Mouse (Mus musculus): ENCODE measurements at regions not wholly inside any gene's neighbourhood (a gene's known extent, or its start where the extent isn't known, plus 50 kb on each side); places are given as distances from the start of the nearest gene placed in this dataset.
A peak's percentile ranks its signal among the peaks of the same experiment; 100 is the strongest.

GRCm38 (mm10) chr17:88116321-88116720, 51.2 kb upstream of the Fbxo11 start:
- Histone ChIP-seq H3K27ac (no peak overlapping the region), H3K4me3 (no peak overlapping the region)
- intact Hi-C loops (cut with DNase I): no loop called here
- no peak for DNase-seq
- TF ChIP-seq CTCF (IDR thresholded peaks at IDR 0.05): no peak

GRCm38 (mm10) chr17:88118714-88119113, 53.6 kb upstream of the Fbxo11 start:
- no peak for DNase-seq
- intact Hi-C loops (cut with DNase I): no loop called here
- TF ChIP-seq CTCF (IDR thresholded peaks at IDR 0.05): no peak
- no peak overlapping the region for H3K4me3 ChIP-seq
- no peak overlapping the region for H3K27ac ChIP-seq

GRCm38 (mm10) chr17:88123711-88124110, 58.6 kb upstream of the Fbxo11 start:
- intact Hi-C loops (cut with DNase I): no loop called here
- no peak overlapping the region for H3K27ac ChIP-seq
- H3K4me3 ChIP-seq: no peak overlapping the region
- DNase-seq: no peak
- no peak for TF ChIP-seq CTCF (IDR thresholded peaks at IDR 0.05)

- H3K4me3 ChIP-seq: no peak overlapping the region
- intact Hi-C loops (cut with DNase I): no loop called here
- TF ChIP-seq CTCF (IDR thresholded peaks at IDR 0.05): no peak
- DNase-seq: no peak
- peak overlapping the region; percentile 5; the same call in 1 of the 2 replicates for H3K27ac ChIP-seq
These were observed 62.0 kb upstream of the Fbxo11 start for GRCm38 (mm10) chr17:88127126-88127525.

GRCm38 (mm10) chr17:88131297-88131696, 66.2 kb upstream of the Fbxo11 start:
- DNase-seq: no peak
- H3K27ac ChIP-seq: no peak overlapping the region
- no peak overlapping the region for H3K4me3 ChIP-seq
- no peak for TF ChIP-seq CTCF (IDR thresholded peaks at IDR 0.05)
- intact Hi-C loops (cut with DNase I): no loop called here

GRCm38 (mm10) chr17:88131980-88132379, 66.9 kb upstream of the Fbxo11 start:
- H3K4me3 ChIP-seq: peak overlapping the region; percentile 51
- intact Hi-C loops (cut with DNase I): no loop called here
- no peak for TF ChIP-seq CTCF (IDR thresholded peaks at IDR 0.05)

GRCm38 (mm10) chr17:88132601-88133346, 67.7 kb upstream of the Fbxo11 start:
- Histone ChIP-seq H3K4me3 (peak overlapping the region; percentile 51), H3K27ac (peak overlapping the region; percentile 74)
- no peak for TF ChIP-seq CTCF (IDR thresholded peaks at IDR 0.05)
- DNase-seq: peak; percentile 47
- intact Hi-C loops (cut with DNase I): no loop called here

More at GRCm38 (mm10) chr17:88131980-88132379, 66.9 kb upstream of the Fbxo11 start:
- peak overlapping the region; percentile 74 for H3K27ac ChIP-seq
- DNase-seq: no peak

GRCm38 (mm10) chr17:88134546-88134945, 69.5 kb upstream of the Fbxo11 start:
- no peak overlapping the region for H3K27ac ChIP-seq
- TF ChIP-seq CTCF (IDR thresholded peaks at IDR 0.05): no peak
- H3K4me3 ChIP-seq: no peak overlapping the region
- intact Hi-C loops (cut with DNase I): no loop called here
- DNase-seq: no peak

- TF ChIP-seq CTCF (IDR thresholded peaks at IDR 0.05): no peak
- no peak overlapping the region for H3K27ac ChIP-seq
- H3K4me3 ChIP-seq: no peak overlapping the region; the same call in 1 of the 2 replicates
- intact Hi-C loops (cut with DNase I): no loop called here
- no peak for DNase-seq
These were observed 76.4 kb upstream of the Fbxo11 start for GRCm38 (mm10) chr17:88141538-88141937.

GRCm38 (mm10) chr17:88142003-88142402, 76.9 kb upstream of the Fbxo11 start:
- H3K4me3 ChIP-seq: no peak overlapping the region; the same call in 1 of the 2 replicates
- no peak overlapping the region for H3K27ac ChIP-seq
- DNase-seq: no peak
- intact Hi-C loops (cut with DNase I): no loop called here
- TF ChIP-seq CTCF (IDR thresholded peaks at IDR 0.05): no peak

- intact Hi-C loops (cut with DNase I): no loop called here
- no peak for TF ChIP-seq CTCF (IDR thresholded peaks at IDR 0.05)
- DNase-seq: no peak
- no peak overlapping the region for H3K27ac ChIP-seq
- no peak overlapping the region for H3K4me3 ChIP-seq
These were observed 77.7 kb upstream of the Fbxo11 start for GRCm38 (mm10) chr17:88142809-88143208.

GRCm38 (mm10) chr17:88143378-88143943, 78.4 kb upstream of the Fbxo11 start:
- TF ChIP-seq CTCF (IDR thresholded peaks at IDR 0.05): no peak
- H3K4me3 ChIP-seq: no peak overlapping the region
- intact Hi-C loops (cut with DNase I): no loop called here
- no peak overlapping the region for H3K27ac ChIP-seq
- DNase-seq: no peak

GRCm38 (mm10) chr17:88158550-88158949, 93.5 kb upstream of the Fbxo11 start:
- TF ChIP-seq CTCF (IDR thresholded peaks at IDR 0.05): no peak
- no peak overlapping the region for H3K27ac ChIP-seq
- intact Hi-C loops (cut with DNase I): no loop called here
- DNase-seq: no peak
- no peak overlapping the region for H3K4me3 ChIP-seq

- DNase-seq: no peak
- intact Hi-C loops (cut with DNase I): no loop called here
- no peak for TF ChIP-seq CTCF (IDR thresholded peaks at IDR 0.05)
- no peak overlapping the region for H3K27ac ChIP-seq
- H3K4me3 ChIP-seq: no peak overlapping the region
These were observed 94.1 kb upstream of the Fbxo11 start for GRCm38 (mm10) chr17:88159212-88159668.

All from gastrocnemius, adult 2 months (tissue).